Mouse (Mus musculus): ENCODE measurements at regions not wholly inside any gene's neighbourhood (a gene's known extent, or its start where the extent isn't known, plus 50 kb on each side); places are given as distances from the start of the nearest gene placed in this dataset.

- no peak for DNase-seq (ENCODE audit: low spot score in 2 of 2)
Measured at GRCm38 (mm10) chr1:124674420-124674819, 629.1 kb upstream of the Dpp10 start.

GRCm38 (mm10) chr1:124652872-124653271, 607.5 kb upstream of the Dpp10 start:
- no peak for DNase-seq (ENCODE audit: low spot score in 2 of 2)

- no peak for DNase-seq (ENCODE audit: low spot score in 2 of 2)
Measured at GRCm38 (mm10) chr1:124652251-124652861, 607.0 kb upstream of the Dpp10 start.

- no peak for DNase-seq (ENCODE audit: low spot score in 2 of 2)
Measured at GRCm38 (mm10) chr1:124635246-124635768, 589.9 kb upstream of the Dpp10 start.

GRCm38 (mm10) chr1:124630084-124630483, 584.7 kb upstream of the Dpp10 start:
- no peak for DNase-seq (ENCODE audit: low spot score in 2 of 2)

- DNase-seq (ENCODE audit: low spot score in 2 of 2), result no peak
Measured at GRCm38 (mm10) chr1:124584620-124585019, 539.3 kb upstream of the Dpp10 start.

All from spleen, postnatal 4 days (tissue).